Mouse (Mus musculus) neural tube, embryonic 15.5 days (tissue): ENCODE results near the gene Cercam. TPM values are rescaled to one million over a fixed set of nuclear protein-coding genes. Genes with fewer than 3 reads are reported as not detected.

Source experiments
- ATAC-seq: fragments of 200-750 bp; cut with Nextera tagmentation; 2 replicates; pipeline ENCODE4 v1.8.0; 2017; ENCODE audit warnings: mild to moderate bottlenecking, moderate TSS enrichment, moderate library complexity; ENCODE audit not compliant: low FRiP score
- H3K27ac ChIP-seq: fragments of 300-500 bp; sonication (generic); replicated peaks from 2 replicates; pipeline ENCODE4 v1.5.1; 2015; ENCODE audit warnings: mild to moderate bottlenecking, inconsistent platforms
- H3K27me3 ChIP-seq: fragments of 300-500 bp; sonication (generic); replicated peaks from 2 replicates; pipeline ENCODE4 v1.6.1; 2015; ENCODE audit warnings: inconsistent platforms
- H3K36me3 ChIP-seq: fragments of 300-500 bp; sonication (generic); 2 replicates; pipeline ENCODE4 v1.6.1; 2015; ENCODE audit warnings: inconsistent platforms
- H3K4me1 ChIP-seq: fragments of 300-500 bp; sonication (generic); 2 replicates; pipeline ENCODE4 v1.6.1; 2015; ENCODE audit warnings: inconsistent platforms
- H3K4me2 ChIP-seq: fragments of 300-500 bp; sonication (generic); 2 replicates; pipeline ENCODE4 v1.6.1; 2015; ENCODE audit warnings: inconsistent platforms, mild to moderate bottlenecking, moderate library complexity
- H3K4me3 ChIP-seq: fragments of 300-500 bp; sonication (generic); replicated peaks from 2 replicates; pipeline ENCODE4 v1.5.1; 2015; ENCODE audit warnings: mild to moderate bottlenecking, inconsistent platforms
- H3K9ac ChIP-seq: fragments of 300-500 bp; sonication (generic); replicated peaks from 2 replicates; pipeline ENCODE4 v1.6.1; 2015; ENCODE audit warnings: mild to moderate bottlenecking, inconsistent platforms
- H3K9me3 ChIP-seq: fragments of 300-500 bp; sonication (generic); replicated peaks from 2 replicates; pipeline ENCODE4 v1.6.1; 2016; ENCODE audit warnings: inconsistent platforms
- WGBS: fragments of 180-500 bp; shearing (Covaris S2); methylation state at CpG from one replicate; pipeline ENCODE4 v1.1.7; 2015; ENCODE audit warnings: mixed read lengths; 5-methylcytosine and 5-hydroxymethylcytosine counted together
- microRNA-seq: library from miRNA; unstranded; fragments of <30 nt; microRNA quantifications from one replicate; pipeline ENCODE4, GENCODE M21; 2017
- polyA plus RNA-seq: library from polyadenylated mRNA; unstranded; fragments of >200 nt; fragmentation: Nextera tagmentation; extraction: Ambion mirVana; gene quantifications from 2 replicates; pipeline ENCODE4 v1.2.1, GENCODE M21; 2015

Gene Cercam
- polyA plus RNA-seq, 1 experiment from 2014 or later, result 25.8 TPM

DNA sequence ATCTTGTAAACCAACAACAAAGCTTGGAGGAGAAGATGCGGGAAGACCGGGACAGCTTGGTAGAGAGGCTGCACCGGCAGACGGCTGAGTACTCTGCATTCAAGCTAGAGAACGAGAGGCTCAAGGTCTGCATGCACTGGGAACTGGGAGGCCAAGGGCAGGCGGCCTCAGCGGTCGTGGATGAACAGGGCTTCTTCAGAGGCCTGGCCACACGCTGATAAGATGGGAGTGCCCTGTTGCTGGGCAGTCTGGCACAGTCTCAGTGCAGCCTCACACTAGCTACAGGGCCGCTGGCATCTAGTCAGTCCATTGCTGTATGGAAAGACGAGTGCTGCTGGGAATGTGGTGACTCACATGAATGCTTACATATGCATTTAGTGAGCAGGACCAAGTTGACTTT is 48.7 kb downstream of the Cercam start:
- Histone ChIP-seq H3K36me3 (peaks cover 84% of the 10 kb centered on the region), H3K9me3 (no peaks in the 10 kb centered on the region), H3K4me1 (0 out of 2 replicates have a peak, but pooled peaks cover 6% of the 10 kb centered on the region), H3K4me2 (no peak overlapping the region), H3K27me3 (no peaks in the 10 kb centered on the region), H3K4me3 (no peak overlapping the region), H3K9ac (no peak overlapping the region), H3K27ac (no peak overlapping the region)
- 92% methylated on average over 11 of the region's 11 CpGs for WGBS
- no peak for ATAC-seq

DNA sequence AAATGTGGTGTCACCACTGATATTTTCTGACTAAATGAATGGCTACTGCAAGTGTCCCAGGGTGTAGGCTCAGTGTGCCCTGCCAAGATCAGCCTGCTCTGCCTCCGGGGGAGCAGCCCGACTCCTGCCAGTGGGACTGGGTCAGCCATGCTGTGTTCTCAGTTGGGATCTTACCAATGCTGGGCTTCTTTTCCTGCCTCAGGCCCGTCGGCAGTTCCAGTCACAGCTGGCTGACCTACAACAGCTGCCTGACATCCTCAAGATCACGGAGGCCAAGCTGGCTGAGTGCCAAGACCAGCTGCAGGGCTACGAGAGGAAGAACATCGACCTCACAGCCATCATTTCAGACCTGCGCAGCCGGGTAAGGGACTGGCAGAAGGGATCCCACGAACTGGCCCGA is 53.0 kb downstream of the Cercam start:
- H3K27ac ChIP-seq, result peak overlapping the region; percentile 19; the same call in 1 of the 2 replicates
- H3K4me3 ChIP-seq, result no peak overlapping the region
- H3K9me3 ChIP-seq, result no peaks in the 10 kb centered on the region
- H3K4me2 ChIP-seq, result no peak overlapping the region
- H3K36me3 ChIP-seq, result peaks cover 88% of the 10 kb centered on the region
- 0 out of 2 replicates have a peak, but pooled peaks cover 6% of the 10 kb centered on the region for H3K4me1 ChIP-seq
- no peak for ATAC-seq
- H3K9ac ChIP-seq, result no peak overlapping the region
- WGBS, result 66% methylated on average over 11 of the region's 11 CpGs
- no peaks in the 10 kb centered on the region for H3K27me3 ChIP-seq

DNA sequence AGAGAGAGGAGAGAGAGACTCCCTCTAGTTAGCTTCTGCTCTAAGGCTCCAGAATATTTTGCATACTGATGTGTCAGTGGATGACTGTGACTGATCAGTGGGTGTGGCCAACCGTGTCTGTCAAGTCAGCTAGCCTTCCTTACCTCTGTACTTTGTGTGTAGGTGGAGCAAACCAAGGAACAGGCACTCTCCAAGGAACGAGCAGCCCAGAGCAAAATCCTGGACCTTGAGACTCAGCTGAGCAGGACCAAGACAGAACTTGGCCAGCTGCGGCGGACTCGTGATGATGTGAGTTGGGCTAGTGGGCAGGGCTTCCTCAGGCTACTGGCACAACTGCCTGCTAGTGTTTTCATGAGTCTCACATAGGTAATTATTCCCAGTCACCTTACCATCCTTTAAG is 57.6 kb downstream of the Cercam start:
- H3K36me3 ChIP-seq, result peaks cover 94% of the 10 kb centered on the region
- no peak overlapping the region for H3K4me2 ChIP-seq
- 91% methylated on average over 5 of the region's 5 CpGs for WGBS
- H3K4me3 ChIP-seq, result no peak overlapping the region
- H3K27ac ChIP-seq, result no peak overlapping the region
- no peaks in the 10 kb centered on the region for H3K27me3 ChIP-seq
- H3K9ac ChIP-seq, result no peak overlapping the region
- no peaks in the 10 kb centered on the region for H3K9me3 ChIP-seq
- ATAC-seq, result no peak
- 0 out of 2 replicates have a peak, but pooled peaks cover 6% of the 10 kb centered on the region for H3K4me1 ChIP-seq

DNA sequence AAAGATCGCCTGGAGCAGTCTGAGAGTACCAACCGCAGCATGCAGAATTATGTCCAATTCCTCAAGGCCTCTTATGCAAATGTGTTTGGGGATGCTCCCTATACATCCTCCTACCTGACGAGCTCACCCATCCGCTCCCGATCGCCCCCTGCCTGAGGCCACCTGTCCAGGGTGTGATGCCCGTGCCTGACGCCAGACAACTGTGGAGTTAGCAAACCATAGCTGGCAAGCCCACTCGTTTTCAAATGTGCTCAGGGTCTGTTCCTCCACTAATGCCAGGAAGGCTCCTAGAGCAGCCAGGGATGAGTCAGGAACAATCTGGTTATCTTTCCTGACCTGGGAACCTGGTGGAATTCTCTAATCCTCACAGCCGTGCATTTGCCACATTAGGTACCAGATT is 61.5 kb downstream of the Cercam start:
- peaks cover 6% of the 10 kb centered on the region; the same call in 1 of the 2 replicates for H3K4me1 ChIP-seq
- H3K4me3 ChIP-seq, result no peak overlapping the region
- no peak for ATAC-seq
- H3K9ac ChIP-seq, result no peak overlapping the region
- no peaks in the 10 kb centered on the region for H3K27me3 ChIP-seq
- H3K36me3 ChIP-seq, result peaks cover 55% of the 10 kb centered on the region
- 86% methylated on average over 10 of the region's 10 CpGs for WGBS
- no peak overlapping the region for H3K4me2 ChIP-seq
- no peaks in the 10 kb centered on the region for H3K9me3 ChIP-seq
- H3K27ac ChIP-seq, result no peak overlapping the region

DNA sequence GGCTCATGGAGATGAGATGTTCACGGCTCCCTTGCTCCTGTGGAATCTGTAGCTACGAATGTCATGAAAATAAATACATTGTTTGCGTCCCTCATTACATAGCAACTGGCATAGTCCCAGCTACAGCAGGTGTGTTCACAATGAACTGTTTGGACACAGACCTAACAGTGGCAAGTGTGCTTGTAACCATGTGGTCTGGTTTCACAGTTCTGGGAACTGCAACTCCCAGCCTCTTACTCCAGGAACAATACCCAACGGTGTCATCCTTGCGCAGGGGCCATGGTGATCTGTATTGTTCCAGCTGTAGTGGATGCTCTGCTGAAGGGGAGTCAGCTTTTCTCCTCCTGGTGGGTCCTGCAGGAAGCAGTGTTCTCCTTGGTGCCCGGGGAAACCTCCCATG is 62.2 kb downstream of the Cercam start:
- Histone ChIP-seq H3K4me1 (peaks cover 13% of the 10 kb centered on the region), H3K36me3 (peaks cover 49% of the 10 kb centered on the region), H3K4me3 (no peak overlapping the region), H3K9me3 (no peaks in the 10 kb centered on the region), H3K27me3 (no peaks in the 10 kb centered on the region), H3K27ac (no peak overlapping the region), H3K9ac (no peak overlapping the region), H3K4me2 (no peak overlapping the region)
- WGBS, result 87% methylated on average over 6 of the region's 6 CpGs
- no peak for ATAC-seq

Small RNA genes lying within 50 kb of the gene (microRNA-seq; reads per million reads assigned to microRNA genes)
- gene Mir219a-2, result not detected
- not detected for gene Mir219b

Other genes starting within 250 kb of the Cercam start
- 16.3 and 16.9 TPM in 2 replicates for gene Rapgef1, start 249.4 kb upstream of the Cercam start, polyA plus RNA-seq
- 0.19 and 0.33 TPM in 2 replicates for gene Gm13420, start 117.5 kb upstream of the Cercam start, polyA plus RNA-seq
- not detected in 2 replicates for gene Gm13547, start 109.9 kb upstream of the Cercam start, polyA plus RNA-seq
- 41.2 and 44.7 TPM in 2 replicates for gene Coq4, start 81.7 kb upstream of the Cercam start, polyA plus RNA-seq
- gene Trub2, start 80.7 kb upstream of the Cercam start, polyA plus RNA-seq, result 33.2 and 35.5 TPM in 2 replicates
- 43.0 and 48.9 TPM in 2 replicates for gene Slc27a4, start 66.5 kb upstream of the Cercam start, polyA plus RNA-seq
- gene Urm1, start 49.1 kb upstream of the Cercam start, polyA plus RNA-seq, result 27.7 and 28.3 TPM in 2 replicates
- 62.4 and 66.8 TPM in 2 replicates for gene Odf2, start 20.1 kb downstream of the Cercam start, polyA plus RNA-seq
- 64.8 and 66.1 TPM in 2 replicates for gene Gle1, start 66.3 kb downstream of the Cercam start, polyA plus RNA-seq
- 186 and 213 TPM in 2 replicates for gene Sptan1, start 96.4 kb downstream of the Cercam start, polyA plus RNA-seq
- gene Wdr34, start 179.7 kb downstream of the Cercam start, polyA plus RNA-seq, result 63.0 and 72.9 TPM in 2 replicates
- gene Set, start 188.2 kb downstream of the Cercam start, polyA plus RNA-seq, result 285 and 330 TPM in 2 replicates
- 2.0 and 3.1 TPM in 2 replicates for gene Pkn3, start 208.5 kb downstream of the Cercam start, polyA plus RNA-seq
- 31.6 and 33.6 TPM in 2 replicates for gene Zdhhc12, start 224.5 kb downstream of the Cercam start, polyA plus RNA-seq